Mouse (Mus musculus) fibroblast of lung, adult 2 months (primary cell): ENCODE measurements around the gene Anapc13.

Source experiments
- DNase-seq: peaks from one replicate; pipeline ENCODE4 v3.0.0-alpha.2; 2011; ENCODE audit warnings: low read depth

Anapc13 gene

GRCm38 (mm10) chr9:102631589-102632147 lies 5.6 kb downstream of the Anapc13 start:
- no peak for DNase-seq

GRCm38 (mm10) chr9:102632173-102632572 lies 6.1 kb downstream of the Anapc13 start:
- no peak for DNase-seq

- DNase-seq: no peak
These were observed 6.9 kb downstream of the Anapc13 start for GRCm38 (mm10) chr9:102632923-102633537.

GRCm38 (mm10) chr9:102634453-102634852 lies 8.4 kb downstream of the Anapc13 start:
- DNase-seq: no peak

- DNase-seq: no peak
These were observed 10.5 kb downstream of the Anapc13 start for GRCm38 (mm10) chr9:102636553-102636952.

GRCm38 (mm10) chr9:102637115-102637514 lies 11.0 kb downstream of the Anapc13 start:
- DNase-seq: no peak

GRCm38 (mm10) chr9:102638963-102639362 lies 12.9 kb downstream of the Anapc13 start:
- DNase-seq: no peak

- DNase-seq: no peak
These were observed 13.4 kb downstream of the Anapc13 start for GRCm38 (mm10) chr9:102639510-102639909.

- no peak for DNase-seq
These were observed 15.4 kb downstream of the Anapc13 start for GRCm38 (mm10) chr9:102641531-102641930.

GRCm38 (mm10) chr9:102643071-102643485 lies 17.0 kb downstream of the Anapc13 start:
- DNase-seq: no peak

GRCm38 (mm10) chr9:102643486-102644101 lies 17.5 kb downstream of the Anapc13 start:
- DNase-seq: peak; percentile 95

- no peak for DNase-seq
These were observed 19.1 kb downstream of the Anapc13 start for GRCm38 (mm10) chr9:102645119-102645695.

GRCm38 (mm10) chr9:102647010-102647409 lies 20.9 kb downstream of the Anapc13 start:
- DNase-seq: no peak

GRCm38 (mm10) chr9:102649917-102650527 lies 23.9 kb downstream of the Anapc13 start:
- peak; percentile 94 for DNase-seq

GRCm38 (mm10) chr9:102650637-102651036 lies 24.5 kb downstream of the Anapc13 start:
- DNase-seq: no peak

GRCm38 (mm10) chr9:102651199-102651720 lies 25.2 kb downstream of the Anapc13 start:
- DNase-seq: no peak

- no peak for DNase-seq
These were observed 30.4 kb downstream of the Anapc13 start for GRCm38 (mm10) chr9:102656355-102657095.

- DNase-seq: no peak
These were observed 42.0 kb downstream of the Anapc13 start for GRCm38 (mm10) chr9:102668115-102668514.

GRCm38 (mm10) chr9:102668906-102669305 lies 42.8 kb downstream of the Anapc13 start:
- DNase-seq: no peak

- peak; percentile 79 for DNase-seq
These were observed 47.3 kb downstream of the Anapc13 start for GRCm38 (mm10) chr9:102673381-102673780.

GRCm38 (mm10) chr9:102675922-102676321 lies 49.8 kb downstream of the Anapc13 start:
- DNase-seq: no peak

- no peak for DNase-seq
These were observed 55.4 kb downstream of the Anapc13 start for GRCm38 (mm10) chr9:102681470-102681869.
